ENCODE assay signal across 8 mouse cellular contexts in genomic region chr9:37359331-37360220, GRCm38 (mm10). TPM values are rescaled to one million over a fixed set of nuclear protein-coding genes. Genes with fewer than 3 reads are reported as not detected.
DNase-seq lines count a peak whose midpoint lies in the region; ATAC-seq and TF ChIP-seq lines count a peak whose summit lies in the region.

No protein-coding gene starts in this region.

- H3K4me3 ChIP-seq in layer of hippocampus, adult 2 months: no peak overlapping the region; the same call in 1 of the 2 replicates

- TF ChIP-seq CTCF in layer of hippocampus, adult 2 months (conservative IDR thresholded peaks at IDR 0.05): no peak; the same call in 1 of the 2 replicates

- ATAC-seq in frontal cortex, adult (ENCODE audit: low TSS enrichment): peak; percentile 90

- peak overlapping the region; percentile 97 for H3K27ac ChIP-seq in layer of hippocampus, adult 2 months

- DNase-seq in 3T3-L1 (ENCODE audit: low read depth, low spot score): peak; percentile 38
- peak; percentile 53 for DNase-seq in adrenal gland, postnatal 10 days
- peak; percentile 69 to 91 for DNase-seq in layer of hippocampus, adult 2 months (ENCODE audit: low spot score in 2 of 2)
- peak; percentile 85 for DNase-seq in lung, postnatal 25 days (ENCODE audit: low spot score)
- DNase-seq in right cerebral cortex, postnatal 25 days: peak; percentile 75
- no peak for DNase-seq in gastrocnemius, adult 18-20 months (ENCODE audit: low spot score)
- no peak for DNase-seq in B cell, adult 2 months

RNA-seq across cellular contexts. Expression of gene Hepacam, which starts 7.6 kb away (rescaled TPM):
- under 1 TPM; 0.21 to 0.33 TPM for total RNA-seq in adrenal gland, postnatal 10 days (2021)
- 10 to 100 TPM; 65.9 to 68.1 TPM for total RNA-seq in layer of hippocampus, adult 2 months (2021)
- under 1 TPM; 0.11 to 0.17 TPM for total RNA-seq in gastrocnemius, adult 18-20 months (2021)

RNA-seq across cellular contexts. Expression of gene Ccdc15, which starts 11.3 kb away (rescaled TPM):
- total RNA-seq in adrenal gland, postnatal 10 days (2021): 1 to 10 TPM; 2.4 to 4.0 TPM
- total RNA-seq in layer of hippocampus, adult 2 months (2021): 1 to 10 TPM; 1.6 to 3.1 TPM
- 1 to 10 TPM; 1.5 TPM for total RNA-seq in gastrocnemius, adult 18-20 months (2021)

RNA-seq across cellular contexts. Expression of gene Robo4, which starts 42.1 kb away (rescaled TPM):
- total RNA-seq in adrenal gland, postnatal 10 days (2021): 10 to 100 TPM; 24.9 to 28.4 TPM
- 1 to 10 TPM; 4.9 to 5.8 TPM for total RNA-seq in layer of hippocampus, adult 2 months (2021)
- 10 to 100 TPM in 1 of 2 experiments, 1 to 10 TPM in 1; 6.4 to 10.1 TPM for total RNA-seq in gastrocnemius, adult 18-20 months (2021)

Comparison
In these comparisons a context has a peak if more than half of its experiments do, and no peak if none do; other contexts are left out.
1. DNase-seq: peak in 3T3-L1 (single experiment), adrenal gland, postnatal 10 days (single experiment), layer of hippocampus, adult 2 months (2 of 2), lung, postnatal 25 days (single experiment) and right cerebral cortex, postnatal 25 days (single experiment); none in gastrocnemius, adult 18-20 months (single experiment) and B cell, adult 2 months (0 of 2).
2. RNA of gene Hepacam, which starts 7.6 kb away (total RNA-seq): 65.9 to 68.1 TPM in layer of hippocampus, adult 2 months; 0.21 to 0.33 TPM in adrenal gland, postnatal 10 days and 0.11 to 0.17 TPM in gastrocnemius, adult 18-20 months; every median in the first group is over 10 times any median in the second.